Comparison of ENCODE assay signal across 24 mouse cellular contexts in genomic region chr11:73155071-73155470, GRCm38 (mm10). TPM values are rescaled to one million over a fixed set of nuclear protein-coding genes. Genes with fewer than 3 reads are reported as not detected.
A peak's percentile ranks its signal among the peaks of the same experiment; 100 is the strongest.
DNase-seq lines count a peak whose midpoint lies in the region; ATAC-seq lines count a peak whose summit lies in the region.
"Had no signal": no experiment of that assay in that cellular context is flagged by ENCODE, and none has a peak within 500 bp of the region (broad histone marks: within the 10 kb centered on the region; RNA-seq: fewer than 3 reads in every experiment).

No protein-coding gene starts in this region.

- ATAC-seq in embryonic facial prominence, embryonic 14.5 days (ENCODE audit: low read depth) = no peak
- peak; percentile 55; the same call in 1 of the 2 replicates for ATAC-seq in frontal cortex, adult (ENCODE audit: low TSS enrichment)
- ATAC-seq in liver, embryonic 12.5 days = no peak
- ATAC-seq: activated CD4-positive, CD25-positive, alpha-beta regulatory T cell, adult 4 months; CD4-positive, CD25-positive, alpha-beta regulatory T cell, adult 4 months; intestine, embryonic 15.5 days; Patski had no signal

- H3K4me2 ChIP-seq in embryonic facial prominence, embryonic 14.5 days (ENCODE audit: low read depth, low read length) = no peak overlapping the region
- no peak overlapping the region for H3K4me2 ChIP-seq in liver, embryonic 12.5 days
- H3K4me2 ChIP-seq: embryonic facial prominence, embryonic 12.5 days; heart, embryonic 11.5 days; heart, embryonic 15.5 days; hindbrain, embryonic 14.5 days; intestine, embryonic 15.5 days had no signal

- no peak overlapping the region for H3K27ac ChIP-seq in embryonic facial prominence, embryonic 14.5 days (replicated peaks; ENCODE audit: low read depth, low read length)
- no peak overlapping the region for H3K27ac ChIP-seq in embryonic facial prominence, embryonic 10.5 days (replicated peaks)
- no peak overlapping the region for H3K27ac ChIP-seq in liver, embryonic 12.5 days
- H3K27ac ChIP-seq: embryonic facial prominence, embryonic 12.5 days; heart, adult 2 months; heart, embryonic 15.5 days; hindbrain, embryonic 10.5 days; hindbrain, embryonic 14.5 days; intestine, embryonic 15.5 days had no signal

- H3K4me3 ChIP-seq in embryonic facial prominence, embryonic 14.5 days (ENCODE audit: low read depth, low read length) = no peak overlapping the region
- no peak overlapping the region for H3K4me3 ChIP-seq in embryonic facial prominence, embryonic 10.5 days
- H3K4me3 ChIP-seq in liver, embryonic 12.5 days = no peak overlapping the region
- H3K4me3 ChIP-seq: embryonic facial prominence, embryonic 12.5 days; heart, adult 2 months; heart, embryonic 15.5 days; hindbrain, embryonic 10.5 days; intestine, embryonic 15.5 days had no signal

- H3K9ac ChIP-seq in embryonic facial prominence, embryonic 14.5 days (ENCODE audit: low read depth, low read length) = no peak overlapping the region
- no peak overlapping the region for H3K9ac ChIP-seq in liver, embryonic 12.5 days
- H3K9ac ChIP-seq: embryonic facial prominence, embryonic 12.5 days; heart, embryonic 15.5 days; hindbrain, embryonic 14.5 days; intestine, embryonic 15.5 days had no signal

- 59% methylated on average over 6 of the region's 6 CpGs for WGBS in embryonic facial prominence, embryonic 14.5 days
- 78% methylated on average over 6 of the region's 6 CpGs for WGBS in embryonic facial prominence, embryonic 10.5 days
- WGBS in liver, embryonic 12.5 days (ENCODE audit: insufficient replicate concordance) = 67% methylated on average over 6 of the region's 6 CpGs

- no peaks in the 10 kb centered on the region for H3K9me3 ChIP-seq in embryonic facial prominence, embryonic 14.5 days (ENCODE audit: control insufficient read depth, low read length)
- no peaks in the 10 kb centered on the region for H3K9me3 ChIP-seq in embryonic facial prominence, embryonic 10.5 days
- H3K9me3 ChIP-seq in liver, embryonic 12.5 days (replicated peaks) = no peaks in the 10 kb centered on the region
- H3K9me3 ChIP-seq: embryonic facial prominence, embryonic 12.5 days; G1E; heart, embryonic 15.5 days; hindbrain, embryonic 10.5 days; intestine, embryonic 15.5 days had no signal

- DNase-seq in embryonic facial prominence, embryonic 14.5 days (ENCODE audit: low spot score) = peak; percentile 27
- no peak for DNase-seq in embryonic facial prominence, embryonic 10.5 days (ENCODE audit: low spot score)
- no peak for DNase-seq in frontal cortex, postnatal 25 days (ENCODE audit: low spot score in 2 of 2)
- DNase-seq in Muller cell, postnatal 12 days (ENCODE audit: inconsistent ontology term) = peak; percentile 34
- peak; percentile 27 for DNase-seq in fibroblast of lung, adult 2 months (ENCODE audit: low read depth)
- DNase-seq: adrenal gland, postnatal 14 days; B cell, adult 2 months; cerebellum, adult 2 months; embryo, embryonic 11 days; gastrocnemius, postnatal 14 days; heart, adult 2 months; heart, postnatal 14 days had no signal

- no peaks in the 10 kb centered on the region for H3K4me1 ChIP-seq in embryonic facial prominence, embryonic 14.5 days (ENCODE audit: control insufficient read depth, insufficient read depth, low read length)
- H3K4me1 ChIP-seq in embryonic facial prominence, embryonic 10.5 days = peaks cover 2% of the 10 kb centered on the region
- H3K4me1 ChIP-seq in liver, embryonic 12.5 days = no peaks in the 10 kb centered on the region
- H3K4me1 ChIP-seq: embryonic facial prominence, embryonic 12.5 days; intestine, embryonic 15.5 days had no signal

- H3K27me3 ChIP-seq in embryonic facial prominence, embryonic 14.5 days (replicated peaks; ENCODE audit: control insufficient read depth, insufficient read depth, low read length) = peaks cover 14% of the 10 kb centered on the region; the same call in 1 of the 2 replicates
- peaks cover 32% of the 10 kb centered on the region for H3K27me3 ChIP-seq in embryonic facial prominence, embryonic 10.5 days (replicated peaks; ENCODE audit: low read depth, poor library complexity, severe bottlenecking)
- H3K27me3 ChIP-seq in liver, embryonic 12.5 days (replicated peaks) = peaks cover 53% of the 10 kb centered on the region
- H3K27me3 ChIP-seq: Patski had no signal

- H3K36me3 ChIP-seq in embryonic facial prominence, embryonic 14.5 days (ENCODE audit: control insufficient read depth, insufficient read depth, low read length) = no peaks in the 10 kb centered on the region
- no peaks in the 10 kb centered on the region for H3K36me3 ChIP-seq in embryonic facial prominence, embryonic 10.5 days (replicated peaks)
- H3K36me3 ChIP-seq in liver, embryonic 12.5 days = no peaks in the 10 kb centered on the region
- H3K36me3 ChIP-seq: embryonic facial prominence, embryonic 12.5 days; G1E; heart, embryonic 15.5 days; hindbrain, embryonic 10.5 days; intestine, embryonic 15.5 days had no signal

RNA-seq across cellular contexts. Expression of gene P2rx5, which starts 5.2 kb away (rescaled TPM):
- 1.8 and 2.6 TPM in 2 replicates for polyA plus RNA-seq in embryonic facial prominence, embryonic 14.5 days (2014; fragmentation: Nextera tagmentation; extraction: Ambion mirVana)
- polyA plus RNA-seq in embryonic facial prominence, embryonic 10.5 days (2016; fragmentation: Nextera tagmentation; extraction: Ambion mirVana) = 0.10 and 0.18 TPM in 2 replicates
- 0.32 and 0.54 TPM in 2 replicates for polyA plus RNA-seq in liver, embryonic 12.5 days (2016; fragmentation: Nextera tagmentation; extraction: Ambion mirVana)
- polyA plus RNA-seq: G1E had no signal

RNA-seq across cellular contexts. Expression of gene Haspin, which starts 17.0 kb away (rescaled TPM):
- polyA plus RNA-seq in embryonic facial prominence, embryonic 14.5 days (2014; fragmentation: Nextera tagmentation; extraction: Ambion mirVana) = 12.1 and 13.4 TPM in 2 replicates
- polyA plus RNA-seq in embryonic facial prominence, embryonic 10.5 days (2016; fragmentation: Nextera tagmentation; extraction: Ambion mirVana) = 25.0 and 26.3 TPM in 2 replicates
- polyA plus RNA-seq in liver, embryonic 12.5 days (2016; fragmentation: Nextera tagmentation; extraction: Ambion mirVana) = 18.4 and 18.5 TPM in 2 replicates

RNA-seq across cellular contexts. Expression of gene Emc6, which starts 21.8 kb away (rescaled TPM):
- 107 and 111 TPM in 2 replicates for polyA plus RNA-seq in embryonic facial prominence, embryonic 14.5 days (2014; fragmentation: Nextera tagmentation; extraction: Ambion mirVana)
- 122 and 123 TPM in 2 replicates for polyA plus RNA-seq in embryonic facial prominence, embryonic 10.5 days (2016; fragmentation: Nextera tagmentation; extraction: Ambion mirVana)
- polyA plus RNA-seq in liver, embryonic 12.5 days (2016; fragmentation: Nextera tagmentation; extraction: Ambion mirVana) = 108 and 110 TPM in 2 replicates

RNA-seq across cellular contexts. Expression of gene Tax1bp3, which starts 21.8 kb away (rescaled TPM):
- polyA plus RNA-seq in embryonic facial prominence, embryonic 14.5 days (2014; fragmentation: Nextera tagmentation; extraction: Ambion mirVana) = 188 and 213 TPM in 2 replicates
- 189 and 206 TPM in 2 replicates for polyA plus RNA-seq in embryonic facial prominence, embryonic 10.5 days (2016; fragmentation: Nextera tagmentation; extraction: Ambion mirVana)
- 44.2 and 44.5 TPM in 2 replicates for polyA plus RNA-seq in liver, embryonic 12.5 days (2016; fragmentation: Nextera tagmentation; extraction: Ambion mirVana)

RNA-seq across cellular contexts. Expression of gene Ctns, which starts 43.8 kb away (rescaled TPM):
- 18.8 and 22.0 TPM in 2 replicates for polyA plus RNA-seq in embryonic facial prominence, embryonic 14.5 days (2014; fragmentation: Nextera tagmentation; extraction: Ambion mirVana)
- polyA plus RNA-seq in embryonic facial prominence, embryonic 10.5 days (2016; fragmentation: Nextera tagmentation; extraction: Ambion mirVana) = 17.4 and 18.4 TPM in 2 replicates
- polyA plus RNA-seq in liver, embryonic 12.5 days (2016; fragmentation: Nextera tagmentation; extraction: Ambion mirVana) = 7.5 and 8.2 TPM in 2 replicates

Comparison
In these comparisons a context has a peak if more than half of its experiments do, and no peak if none do; other contexts are left out.
1. DNase-seq: peak in embryonic facial prominence, embryonic 14.5 days (single experiment), Muller cell, postnatal 12 days (single experiment) and fibroblast of lung, adult 2 months (single experiment); none in embryonic facial prominence, embryonic 10.5 days (single experiment) and frontal cortex, postnatal 25 days (0 of 2).